Mouse (Mus musculus): ENCODE measurements at regions not wholly inside any gene's neighbourhood (a gene's known extent, or its start where the extent isn't known, plus 50 kb on each side); places are given as distances from the start of the nearest gene placed in this dataset.

- TF ChIP-seq CTCF (IDR thresholded peaks at IDR 0.05; ENCODE audit: low read depth) (no peak), EP300 (IDR thresholded peaks at IDR 0.05; ENCODE audit: low read depth) (no peak)
These were observed 84.2 kb upstream of the Basp1 start for GRCm38 (mm10) chr15:25497743-25498142.
